Mouse (Mus musculus): ENCODE results near the gene Kmt2a.

GRCm38 (mm10) chr9:44921543-44921942 lies 40.4 kb upstream of the Kmt2a start:
- TF ChIP-seq POLR2A (IDR thresholded peaks at IDR 0.05; ENCODE audit: low read depth, low read length) (no peak), CTCF (conservative IDR thresholded peaks at IDR 0.05; ENCODE audit: insufficient read depth, insufficient read length, low read depth, low read length) (no peak)
